Mouse (Mus musculus) ES-E14 (cell line): ENCODE measurements around the gene Ccr1l1.

Experiments
- HCFC1 ChIP-seq: IDR thresholded peaks from 2 replicates; pipeline ENCODE4 v1.6.1; 2012; ENCODE audit warnings: low read length, inconsistent platforms, borderline replicate concordance; ENCODE audit not compliant: insufficient read depth
- ZNF384 ChIP-seq: IDR thresholded peaks from 2 replicates; pipeline ENCODE4 v1.6.1; 2012; ENCODE audit warnings: low read depth, low read length, inconsistent platforms

GRCm38 (mm10) chr9:123964776-123965175, 13.4 kb downstream of the Ccr1l1 start:
- TF ChIP-seq ZNF384 (no peak), HCFC1 (no peak)
